Mouse (Mus musculus) urinary bladder, postnatal 36 days (tissue): ENCODE data around the gene Vti1a.

Experiments used
- DNase-seq, 2 experiments: peaks; one replicate each; pipeline ENCODE4 v3.0.0; 2022; ENCODE audit warnings: low spot score in 2 of 2, mixed read lengths in 1 of 2

Vti1a gene

GRCm38 (mm10) chr19:55520236-55520635 is 204.1 kb downstream of the Vti1a start:
- no peak for DNase-seq

GRCm38 (mm10) chr19:55523340-55523739 is 207.2 kb downstream of the Vti1a start:
- DNase-seq, result no peak

- no peak for DNase-seq
These were observed 208.3 kb downstream of the Vti1a start for GRCm38 (mm10) chr19:55524385-55524784.

- DNase-seq, result no peak
These were observed 209.0 kb downstream of the Vti1a start for GRCm38 (mm10) chr19:55525056-55525455.

- no peak for DNase-seq
These were observed 210.7 kb downstream of the Vti1a start for GRCm38 (mm10) chr19:55526717-55527235.

GRCm38 (mm10) chr19:55530041-55530440 is 213.9 kb downstream of the Vti1a start:
- DNase-seq, result no peak

- DNase-seq, result peak in 1 of 2 experiments; percentile 14
These were observed 216.6 kb downstream of the Vti1a start for GRCm38 (mm10) chr19:55532681-55533080.

- DNase-seq, result no peak
These were observed 220.3 kb downstream of the Vti1a start for GRCm38 (mm10) chr19:55536273-55536937.

- peak in 1 of 2 experiments; percentile 19 for DNase-seq
These were observed 221.6 kb downstream of the Vti1a start for GRCm38 (mm10) chr19:55537691-55538090.

- DNase-seq, result no peak
These were observed 225.5 kb downstream of the Vti1a start for GRCm38 (mm10) chr19:55541641-55542040.

- DNase-seq, result peak in 1 of 2 experiments; percentile 19
These were observed 226.4 kb downstream of the Vti1a start for GRCm38 (mm10) chr19:55542461-55542860.

- no peak for DNase-seq
These were observed 227.1 kb downstream of the Vti1a start for GRCm38 (mm10) chr19:55543188-55543587.

GRCm38 (mm10) chr19:55544498-55544897 is 228.4 kb downstream of the Vti1a start:
- no peak for DNase-seq

- peak; percentile 49 to 78 for DNase-seq
These were observed 229.4 kb downstream of the Vti1a start for GRCm38 (mm10) chr19:55545529-55545928.

- DNase-seq, result no peak
These were observed 230.0 kb downstream of the Vti1a start for GRCm38 (mm10) chr19:55546009-55546528.

- no peak for DNase-seq
These were observed 232.1 kb downstream of the Vti1a start for GRCm38 (mm10) chr19:55548206-55548605.

- no peak for DNase-seq
These were observed 232.6 kb downstream of the Vti1a start for GRCm38 (mm10) chr19:55548656-55549055.

- DNase-seq, result no peak
These were observed 234.1 kb downstream of the Vti1a start for GRCm38 (mm10) chr19:55550176-55550575.

- no peak for DNase-seq
These were observed 236.2 kb downstream of the Vti1a start for GRCm38 (mm10) chr19:55552339-55552738.

GRCm38 (mm10) chr19:55552861-55553260 is 236.8 kb downstream of the Vti1a start:
- no peak for DNase-seq

- DNase-seq, result no peak
These were observed 238.2 kb downstream of the Vti1a start for GRCm38 (mm10) chr19:55554295-55554694.

- DNase-seq, result no peak
These were observed 238.6 kb downstream of the Vti1a start for GRCm38 (mm10) chr19:55554703-55555102.
